Mouse (Mus musculus) embryonic facial prominence, embryonic 13.5 days (tissue): ENCODE measurements around the gene Ccdc65. TPM values are rescaled to one million over a fixed set of nuclear protein-coding genes. Genes with fewer than 3 reads are reported as not detected.

Experiments
- ATAC-seq: fragments of 200-750 bp; cut with Nextera tagmentation; 2 replicates; pipeline ENCODE4 v1.8.0; 2017; ENCODE audit warnings: low read depth; ENCODE audit not compliant: insufficient number of reproducible peaks, insufficient read depth, low FRiP score, low TSS enrichment
- H3K27ac ChIP-seq: fragments of 300-500 bp; sonication (generic); 2 replicates; pipeline ENCODE4 v1.5.1; 2015; ENCODE audit warnings: moderate library complexity, mild to moderate bottlenecking, inconsistent platforms
- H3K27me3 ChIP-seq: fragments of 300-500 bp; sonication (generic); 2 replicates; pipeline ENCODE4 v1.6.1; 2015; ENCODE audit warnings: mild to moderate bottlenecking, inconsistent platforms
- H3K36me3 ChIP-seq: fragments of 300-500 bp; sonication (generic); 2 replicates; pipeline ENCODE4 v1.6.1; 2015; ENCODE audit warnings: mild to moderate bottlenecking, inconsistent platforms
- H3K4me1 ChIP-seq: fragments of 300-500 bp; sonication (generic); 2 replicates; pipeline ENCODE4 v1.6.1; 2015; ENCODE audit warnings: inconsistent platforms
- H3K4me2 ChIP-seq: fragments of 300-500 bp; sonication (generic); 2 replicates; pipeline ENCODE4 v1.6.1; 2015; ENCODE audit warnings: moderate library complexity, mild to moderate bottlenecking, inconsistent platforms
- H3K4me3 ChIP-seq: fragments of 300-500 bp; sonication (generic); 2 replicates; pipeline ENCODE4 v1.5.1; 2015; ENCODE audit warnings: mild to moderate bottlenecking, inconsistent platforms
- H3K9ac ChIP-seq: fragments of 300-500 bp; sonication (generic); 2 replicates; pipeline ENCODE4 v1.6.1; 2015; ENCODE audit warnings: mild to moderate bottlenecking, inconsistent platforms
- H3K9me3 ChIP-seq: fragments of 300-500 bp; sonication (generic); 2 replicates; pipeline ENCODE4 v1.6.1; 2016; ENCODE audit warnings: inconsistent platforms
- WGBS: fragments of 180-500 bp; shearing (Covaris S2); methylation state at CpG from one replicate; pipeline ENCODE4 v1.1.7; 2015; ENCODE audit warnings: mixed read lengths; 5-methylcytosine and 5-hydroxymethylcytosine counted together
- polyA plus RNA-seq: library from polyadenylated mRNA; unstranded; fragments of >200 nt; fragmentation: Nextera tagmentation; extraction: Ambion mirVana; gene quantifications from 2 replicates; pipeline ENCODE4 v1.2.1, GENCODE M21; 2015

Ccdc65 gene
- polyA plus RNA-seq, 1 experiment from 2014 or later: 1.3 TPM

- no peak for ATAC-seq
- H3K9ac ChIP-seq: no peak overlapping the region; the same call in 1 of the 2 replicates
These were observed 63.9 kb downstream of the Ccdc65 start for GRCm38 (mm10) chr15:98771813-98772425.

GRCm38 (mm10) chr15:98772511-98773211 lies 64.7 kb downstream of the Ccdc65 start:
- Histone ChIP-seq H3K4me2 (peak overlapping the region; percentile 63), H3K27ac (no peak overlapping the region; the same call in 1 of the 2 replicates), H3K4me1 (peaks cover 41% of the 10 kb centered on the region), H3K9ac (peak overlapping the region; percentile 59), H3K36me3 (no peaks in the 10 kb centered on the region), H3K4me3 (peak overlapping the region; percentile 36), H3K27me3 (peaks cover 89% of the 10 kb centered on the region), H3K9me3 (no peaks in the 10 kb centered on the region)
- WGBS: 4% methylated on average over 36 of the region's 36 CpGs
- no peak for ATAC-seq

More at GRCm38 (mm10) chr15:98771813-98772425, 63.9 kb downstream of the Ccdc65 start:
- H3K27ac ChIP-seq: no peak overlapping the region
- H3K4me3 ChIP-seq: peak overlapping the region; percentile 36
- H3K4me2 ChIP-seq: peak overlapping the region; percentile 63
- peaks cover 82% of the 10 kb centered on the region for H3K27me3 ChIP-seq
- peaks cover 34% of the 10 kb centered on the region for H3K4me1 ChIP-seq
- H3K9me3 ChIP-seq: no peaks in the 10 kb centered on the region
- H3K36me3 ChIP-seq: no peaks in the 10 kb centered on the region
- 6% methylated on average over 12 of the region's 12 CpGs for WGBS

Other genes with a start within 250 kb of the Ccdc65 start
- gene OR5BS1P, start 238.3 kb upstream of the Ccdc65 start, polyA plus RNA-seq: not detected in 2 replicates
- gene Lalba, start 225.5 kb upstream of the Ccdc65 start, polyA plus RNA-seq: not detected in 2 replicates
- not detected in 2 replicates for gene Olfr279, start 215.8 kb upstream of the Ccdc65 start, polyA plus RNA-seq
- gene Kansl2, start 173.9 kb upstream of the Ccdc65 start, polyA plus RNA-seq: 139 and 142 TPM in 2 replicates
- gene Ccnt1, start 137.3 kb upstream of the Ccdc65 start, polyA plus RNA-seq: 63.1 and 66.2 TPM in 2 replicates
- gene 4930415O20Rik, start 137.2 kb upstream of the Ccdc65 start, polyA plus RNA-seq: not detected in 2 replicates
- 11.7 and 19.5 TPM in 2 replicates for gene Adcy6, start 98.1 kb upstream of the Ccdc65 start, polyA plus RNA-seq
- 55.6 and 55.7 TPM in 2 replicates for gene Cacnb3, start 77.4 kb upstream of the Ccdc65 start, polyA plus RNA-seq
- gene Ddx23, start 45.3 kb upstream of the Ccdc65 start, polyA plus RNA-seq: 34.5 and 35.4 TPM in 2 replicates
- 0.50 and 0.59 TPM in 2 replicates for gene Rnd1, start 30.7 kb upstream of the Ccdc65 start, polyA plus RNA-seq
- gene Fkbp11, start 20.0 kb downstream of the Ccdc65 start, polyA plus RNA-seq: 40.9 and 48.3 TPM in 2 replicates
- gene Arf3, start 55.0 kb downstream of the Ccdc65 start, polyA plus RNA-seq: 44.1 and 44.6 TPM in 2 replicates
- 4.9 and 5.3 TPM in 2 replicates for gene Wnt10b, start 69.9 kb downstream of the Ccdc65 start, polyA plus RNA-seq
- gene Wnt1, start 81.7 kb downstream of the Ccdc65 start, polyA plus RNA-seq: not detected in 2 replicates
- gene Ddn, start 101.3 kb downstream of the Ccdc65 start, polyA plus RNA-seq: 0.07 TPM in 1 of 2 replicates, not detected in the other
- gene Prkag1, start 123.3 kb downstream of the Ccdc65 start, polyA plus RNA-seq: 90.4 and 92.5 TPM in 2 replicates
- 14.4 and 15.2 TPM in 2 replicates for gene Kmt2d, start 163.0 kb downstream of the Ccdc65 start, polyA plus RNA-seq
- gene Rhebl1, start 186.3 kb downstream of the Ccdc65 start, polyA plus RNA-seq: 22.9 and 23.4 TPM in 2 replicates
- 0.52 and 0.54 TPM in 2 replicates for gene Dhh, start 190.3 kb downstream of the Ccdc65 start, polyA plus RNA-seq
- gene Lmbr1l, start 210.0 kb downstream of the Ccdc65 start, polyA plus RNA-seq: 26.8 and 27.8 TPM in 2 replicates
- gene Tuba1b, start 226.4 kb downstream of the Ccdc65 start, polyA plus RNA-seq: 1,422 and 1,651 TPM in 2 replicates
- gene Gm49450, start 245.3 kb downstream of the Ccdc65 start, polyA plus RNA-seq: not detected in 2 replicates
- 1,291 and 1,480 TPM in 2 replicates for gene Tuba1a, start 245.5 kb downstream of the Ccdc65 start, polyA plus RNA-seq